Comparison of ENCODE assay signal across 8 mouse cellular contexts in genomic region chr15:5116270-5117030, GRCm38 (mm10). TPM values are rescaled to one million over a fixed set of nuclear protein-coding genes. Genes with fewer than 3 reads are reported as not detected.
DNase-seq lines count a peak whose midpoint lies in the region; ATAC-seq and TF ChIP-seq lines count a peak whose summit lies in the region.

Rpl37 (plus strand) TSS chr15:5116645.

- ATAC-seq in frontal cortex, adult (ENCODE audit: low TSS enrichment): peak; percentile 96
- ATAC-seq in lung, postnatal 0 days: peak; percentile 98

- peaks cover 18% of the 10 kb centered on the region for H3K4me1 ChIP-seq in hindbrain, embryonic 10.5 days (replicated peaks)
- peaks cover 6% of the 10 kb centered on the region; the same call in 1 of the 2 replicates for H3K4me1 ChIP-seq in lung, postnatal 0 days (ENCODE audit: insufficient read depth, low read depth, low read length)

- peak; percentile 88 for TF ChIP-seq CTCF in lung, postnatal 0 days (IDR thresholded peaks at IDR 0.05)

- under 1% methylated on average over 55 of the region's 55 CpGs for WGBS in hindbrain, embryonic 10.5 days
- WGBS in lung, postnatal 0 days: under 1% methylated on average over 49 of the region's 55 CpGs

- H3K9ac ChIP-seq in lung, postnatal 0 days (replicated peaks; ENCODE audit: low read depth): peak within 1 kb of the TSS; percentile 95

- H3K4me3 ChIP-seq in hindbrain, embryonic 10.5 days: peak within 1 kb of the TSS; percentile 87
- H3K4me3 ChIP-seq in lung, postnatal 0 days (ENCODE audit: low read depth, low read length): peak within 1 kb of the TSS; percentile 83

- H3K9me3 ChIP-seq in hindbrain, embryonic 10.5 days: no peaks in the 10 kb centered on the region
- H3K9me3 ChIP-seq in lung, postnatal 0 days (ENCODE audit: low read length): no peaks in the 10 kb centered on the region

- DNase-seq in MN1 (ENCODE audit: low spot score): peak; percentile 100
- peak; percentile 98 for DNase-seq in cerebellum, adult 9-10 months
- peak; percentile 99 for DNase-seq in hindbrain, embryonic 10.5 days (ENCODE audit: low spot score)
- DNase-seq in layer of hippocampus, adult 9-11 months: peak; percentile 99
- peak; percentile 99 for DNase-seq in lung, postnatal 0 days (ENCODE audit: low spot score)
- DNase-seq in ovary, postnatal 14 days (ENCODE audit: low spot score): peak; percentile 98
- DNase-seq in thymus, postnatal 14 days: peak; percentile 99

- peak within 1 kb of the TSS; percentile 68 for H3K4me2 ChIP-seq in lung, postnatal 0 days (replicated peaks; ENCODE audit: low read depth, low read length)

- TF ChIP-seq EP300 in lung, postnatal 0 days (IDR thresholded peaks at IDR 0.05): peak; percentile 41

- no peaks in the 10 kb centered on the region for H3K27me3 ChIP-seq in hindbrain, embryonic 10.5 days (ENCODE audit: insufficient read depth, poor library complexity, severe bottlenecking)
- H3K27me3 ChIP-seq in lung, postnatal 0 days (replicated peaks; ENCODE audit: insufficient read depth, low read length): no peaks in the 10 kb centered on the region

- H3K27ac ChIP-seq in hindbrain, embryonic 10.5 days: peak within 1 kb of the TSS; percentile 94
- H3K27ac ChIP-seq in lung, postnatal 0 days (ENCODE audit: low read length): peak within 1 kb of the TSS; percentile 92

- peaks cover 42% of the 10 kb centered on the region for H3K36me3 ChIP-seq in hindbrain, embryonic 10.5 days
- H3K36me3 ChIP-seq in lung, postnatal 0 days (ENCODE audit: insufficient read depth, low read length): peaks cover 21% of the 10 kb centered on the region; the same call in 1 of the 2 replicates

RNA-seq across cellular contexts. Expression of gene Rpl37, which starts in this region (rescaled TPM):
- polyA plus RNA-seq in hindbrain, embryonic 10.5 days (2016; fragmentation: Nextera tagmentation; extraction: Ambion mirVana): 417 and 434 TPM in 2 replicates
- 559 and 573 TPM in 2 replicates for polyA plus RNA-seq in lung, postnatal 0 days (2015; fragmentation: Nextera tagmentation; extraction: Ambion mirVana)

Comparison
In these comparisons a context has a peak if more than half of its experiments do, and no peak if none do; other contexts are left out.
1. Peak in every context shown above with its lines: DNase-seq, ATAC-seq, H3K4me3 ChIP-seq and H3K27ac ChIP-seq.